Mouse (Mus musculus): ENCODE measurements around the gene Zbtb18.

Zbtb18 gene

DNA sequence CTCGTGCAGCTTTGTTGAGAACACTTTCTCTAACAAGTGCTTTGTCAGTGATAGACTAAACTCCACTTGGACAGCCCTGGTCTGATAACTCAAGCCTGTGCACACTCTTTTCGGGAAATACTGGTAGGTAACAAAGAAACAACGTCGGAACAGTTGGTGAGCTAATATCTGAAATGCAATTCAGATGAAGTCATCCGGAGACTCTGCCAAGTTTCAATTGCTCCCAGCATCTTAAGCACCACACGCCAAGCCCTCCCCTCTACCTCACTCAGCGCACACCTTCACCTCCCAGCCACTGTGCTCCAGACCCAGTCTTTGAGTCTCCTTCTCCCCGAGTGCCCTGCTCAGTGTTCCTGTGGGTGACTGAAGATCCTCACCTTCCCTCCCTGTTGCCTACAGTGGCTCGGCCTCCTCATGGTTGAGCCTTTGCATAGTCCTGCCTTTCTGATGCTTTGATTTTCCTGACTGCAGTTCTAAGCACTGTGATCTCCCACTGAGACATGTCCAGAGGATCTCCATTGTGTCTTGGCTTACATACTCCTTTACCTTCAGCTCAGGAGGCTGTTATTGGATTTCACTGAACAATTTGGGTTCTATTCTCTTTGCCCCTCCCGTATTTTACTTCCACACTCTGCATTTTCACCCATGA lies 37.3 kb downstream of the Zbtb18 start:
- DNase-seq (ENCODE audit: low read depth, low spot score): no peak

DNA sequence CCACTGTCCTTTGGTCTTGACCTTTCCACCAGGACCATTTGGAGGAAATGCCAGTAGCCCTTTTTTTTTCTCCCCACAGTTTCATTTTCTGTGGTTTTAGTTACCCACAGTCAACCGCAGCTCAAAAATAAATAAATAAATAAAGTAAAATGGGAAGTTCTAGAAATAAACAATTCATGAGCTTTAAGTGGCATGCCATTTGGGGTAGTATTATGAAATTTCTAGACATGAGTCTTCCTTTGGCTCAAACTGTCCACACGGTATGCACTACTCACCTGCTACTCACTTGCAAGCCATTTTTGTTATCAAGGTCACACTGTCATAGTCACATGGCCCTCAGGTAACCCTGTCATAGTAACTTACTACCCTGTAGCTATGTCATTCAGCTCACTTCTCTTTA lies 41.5 kb downstream of the Zbtb18 start:
- no peak for DNase-seq (ENCODE audit: low read depth, low spot score)

DNA sequence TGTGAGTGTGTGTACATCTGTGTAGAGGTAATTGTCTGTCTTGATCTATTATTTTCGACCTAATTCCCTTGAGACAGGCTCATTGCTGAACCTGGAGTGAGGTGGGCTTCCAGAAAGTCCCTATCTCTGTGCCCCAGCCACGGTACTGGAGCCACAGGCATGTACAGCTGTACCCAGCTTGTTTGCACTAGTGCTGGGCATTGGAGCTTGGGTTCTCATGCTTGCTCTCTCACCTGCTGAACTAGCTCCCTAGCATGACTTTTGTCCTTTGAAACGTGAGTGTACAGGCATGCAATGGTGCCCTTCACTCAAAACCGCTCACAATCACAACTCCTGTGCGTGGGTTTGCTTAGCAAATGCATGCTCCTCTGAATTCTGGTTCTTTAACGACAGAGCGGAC lies 42.1 kb downstream of the Zbtb18 start:
- DNase-seq (ENCODE audit: low read depth, low spot score): no peak

DNA sequence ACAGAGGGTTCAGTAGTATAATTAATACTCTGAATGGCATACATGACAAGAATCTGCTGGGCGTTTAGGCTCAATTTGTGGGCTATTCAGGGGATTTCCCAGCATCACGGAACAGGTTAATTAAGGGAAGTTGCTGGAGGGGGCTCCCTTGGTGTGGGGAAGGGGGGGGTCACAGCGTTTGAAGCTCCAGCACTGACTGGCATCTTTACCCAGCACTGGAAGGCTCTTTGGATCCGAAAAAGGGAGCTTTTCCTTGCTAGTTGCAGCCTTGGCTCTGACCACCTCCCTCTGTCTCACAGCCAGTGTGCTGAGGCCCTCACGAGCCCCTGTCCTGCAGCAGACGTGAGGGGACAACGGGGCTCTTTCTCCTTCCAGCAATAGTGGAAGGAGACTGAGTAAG lies 42.5 kb downstream of the Zbtb18 start:
- DNase-seq (ENCODE audit: low read depth, low spot score): no peak

DNA sequence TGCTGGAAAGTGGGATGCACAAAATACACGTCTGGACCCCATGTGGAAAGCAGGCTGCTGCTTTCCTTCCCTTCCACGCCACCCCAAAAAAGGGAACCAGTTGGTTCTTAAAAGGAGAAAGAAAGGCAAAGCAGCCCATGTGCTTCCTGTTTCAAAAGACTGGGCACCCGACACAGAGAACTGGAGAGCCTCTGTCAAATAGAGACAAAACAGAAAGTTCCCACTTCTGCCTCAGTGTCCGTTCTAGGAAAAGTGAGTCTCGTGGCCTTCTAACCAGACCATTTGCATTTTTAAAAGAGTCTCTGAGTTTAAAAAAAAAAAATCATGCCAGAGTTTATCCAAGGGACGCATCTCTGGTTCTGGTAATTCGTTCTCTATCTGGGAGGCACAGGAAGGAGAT lies 47.7 kb downstream of the Zbtb18 start:
- peak; percentile 21 for DNase-seq (ENCODE audit: low read depth, low spot score)

DNA sequence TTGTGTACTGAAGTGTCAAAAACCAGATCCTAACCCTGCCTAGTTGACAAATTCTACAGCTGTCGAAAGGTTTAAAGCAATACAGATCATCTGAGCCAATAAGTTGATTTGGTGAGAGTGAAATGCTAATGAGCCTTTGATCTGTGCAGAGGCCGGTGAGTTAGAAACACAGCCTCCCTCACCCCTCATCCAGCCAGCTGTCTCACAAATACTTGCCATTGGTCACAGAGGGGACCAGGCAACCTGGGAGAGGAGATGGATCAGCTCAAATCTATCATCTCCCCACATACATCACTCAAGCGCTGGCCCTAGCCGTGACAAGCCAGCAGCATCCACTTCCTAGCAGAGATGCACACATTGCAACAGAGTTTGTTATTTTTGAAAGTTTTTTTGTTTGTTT lies 48.7 kb downstream of the Zbtb18 start:
- DNase-seq (ENCODE audit: low read depth, low spot score): no peak

DNA sequence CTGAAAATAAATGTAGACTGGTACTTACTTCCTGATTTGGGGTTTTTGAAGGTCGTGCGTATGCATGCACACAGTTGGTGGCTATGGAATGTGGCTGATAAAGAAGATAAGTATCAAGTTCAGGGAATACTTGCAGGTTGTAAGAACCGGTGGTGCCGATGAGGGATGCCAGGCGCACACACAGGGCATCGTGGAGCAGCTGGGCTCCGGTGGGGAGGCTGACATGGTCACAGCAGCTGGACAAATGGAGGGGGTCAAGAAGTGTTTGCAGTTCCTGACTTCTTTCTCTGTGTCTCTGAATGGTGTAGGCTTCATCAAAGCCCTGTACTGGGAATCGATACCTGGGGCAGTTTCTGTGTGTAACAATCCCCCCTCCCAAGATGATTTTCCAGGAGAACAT lies 49.1 kb downstream of the Zbtb18 start:
- no peak for DNase-seq (ENCODE audit: low read depth, low spot score)

DNA sequence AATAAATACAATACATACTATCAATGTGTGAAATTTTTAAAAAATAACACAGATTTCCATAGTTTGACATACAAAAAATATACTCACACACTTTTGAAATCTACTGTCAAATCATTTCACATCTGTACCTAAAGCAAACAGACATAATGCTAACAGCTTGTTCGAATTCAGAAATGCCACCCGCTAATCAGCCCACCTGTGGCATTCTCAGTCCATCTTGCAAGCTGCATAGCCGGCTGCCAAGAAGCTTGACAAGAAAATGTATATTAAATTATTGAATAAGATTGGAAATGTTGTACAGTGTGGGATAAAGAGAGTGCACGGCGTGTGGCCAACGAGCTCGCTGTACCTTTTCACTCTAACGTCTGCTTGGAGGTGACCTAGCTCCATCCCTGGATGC lies 52.2 kb downstream of the Zbtb18 start:
- DNase-seq (ENCODE audit: low read depth, low spot score): no peak

DNA sequence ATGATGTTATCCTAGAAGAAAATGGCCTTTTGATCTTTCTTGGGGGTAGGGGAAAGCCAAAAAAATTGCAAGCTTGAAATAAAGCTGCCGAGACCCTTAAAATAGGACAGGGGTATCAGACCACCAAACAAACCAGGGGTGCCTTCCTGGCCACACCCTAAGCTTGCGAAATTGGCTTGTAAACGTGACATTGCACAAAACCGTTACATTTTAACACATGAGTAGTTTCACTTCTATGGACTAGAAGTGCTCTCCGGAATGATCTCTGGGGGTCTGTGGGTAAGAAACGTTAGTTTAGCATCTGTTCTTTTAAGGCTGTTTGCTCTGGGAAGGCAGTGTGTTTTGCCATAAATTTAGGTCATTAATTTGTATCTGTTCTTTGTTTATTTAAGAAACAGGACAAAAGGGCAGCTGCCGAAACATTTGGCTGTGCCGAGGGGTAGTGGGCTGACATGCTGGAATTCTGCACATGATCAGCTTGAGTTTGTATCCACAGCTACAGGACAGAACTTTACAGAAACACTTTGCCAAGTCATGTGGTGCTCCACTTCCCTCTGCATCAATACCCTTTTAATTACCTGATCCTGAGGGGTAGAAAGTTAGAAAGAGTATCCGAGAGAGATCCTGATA lies 52.9 kb downstream of the Zbtb18 start:
- no peak for DNase-seq (ENCODE audit: low read depth, low spot score)
